Mouse (Mus musculus) lung, adult 2 months (tissue): Measurements from ENCODE around the gene Golm1.

Experiments
- CTCF ChIP-seq: fragments of 200-500 bp; IDR thresholded peaks from 2 replicates; pipeline ENCODE4 v1.5.1; 2011; ENCODE audit warnings: mild to moderate bottlenecking, low read length, control low read depth; ENCODE audit not compliant: insufficient read depth
- POLR2A ChIP-seq: fragments of 200-500 bp; IDR thresholded peaks from 2 replicates; pipeline ENCODE4 v1.6.1; 2011; ENCODE audit warnings: low read depth, mild to moderate bottlenecking, control low read depth, low read length, borderline replicate concordance; ENCODE audit errors: extremely low read depth

DNA sequence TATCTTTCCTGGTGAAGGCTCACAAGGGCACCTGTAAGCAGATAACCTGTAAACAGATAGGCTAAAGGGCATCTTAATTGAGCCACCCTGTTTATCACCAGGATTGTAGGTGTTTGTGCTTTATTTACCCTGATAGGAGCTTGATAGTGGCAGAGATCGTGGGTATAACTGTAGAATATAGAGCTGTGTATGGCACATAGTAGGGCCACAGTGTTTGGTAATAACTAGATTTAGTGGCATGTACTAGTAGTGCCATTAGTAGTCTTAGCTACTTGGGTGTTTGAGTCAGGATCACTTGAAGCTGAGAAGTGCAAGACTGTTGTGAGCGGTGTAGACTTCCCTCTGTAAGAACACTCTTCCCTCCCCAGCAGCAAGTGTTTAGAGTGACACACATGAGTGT, 88.4 kb downstream of the Golm1 start:
- TF ChIP-seq CTCF (no peak), POLR2A (no peak)
